Mouse (Mus musculus) limb, embryonic 10.5 days (tissue): ENCODE data around the gene Prdm1. TPM values are rescaled to one million over a fixed set of nuclear protein-coding genes. Genes with fewer than 3 reads are reported as not detected.

Experiments used
- DNase-seq: peaks from one replicate; pipeline ENCODE4 v3.0.0-alpha.2; 2017; ENCODE audit warnings: low spot score
- H3K27ac ChIP-seq: fragments of 300-500 bp; sonication (generic); 2 replicates; pipeline ENCODE4 v1.5.1; 2016; ENCODE audit warnings: mild to moderate bottlenecking
- H3K27me3 ChIP-seq: fragments of 300-500 bp; sonication (generic); 2 replicates; pipeline ENCODE4 v1.6.1; 2016; ENCODE audit warnings: low read depth, mild to moderate bottlenecking; ENCODE audit not compliant: poor library complexity, severe bottlenecking
- H3K36me3 ChIP-seq: fragments of 300-500 bp; sonication (generic); 2 replicates; pipeline ENCODE4 v1.6.1; 2016; ENCODE audit warnings: mild to moderate bottlenecking, moderate library complexity
- H3K4me1 ChIP-seq: fragments of 300-500 bp; sonication (generic); 2 replicates; pipeline ENCODE4 v1.6.1; 2016
- H3K4me3 ChIP-seq: fragments of 300-500 bp; sonication (generic); 2 replicates; pipeline ENCODE4 v1.5.1; 2016; ENCODE audit warnings: mild to moderate bottlenecking, moderate library complexity
- H3K9me3 ChIP-seq: fragments of 300-500 bp; sonication (generic); replicated peaks from 2 replicates; pipeline ENCODE4 v1.6.1; 2016; ENCODE audit warnings: mild to moderate bottlenecking
- WGBS: fragments of 180-500 bp; shearing (Covaris S2); methylation state at CpG from one replicate; pipeline ENCODE4 v1.1.7; 2016; 5-methylcytosine and 5-hydroxymethylcytosine counted together
- polyA plus RNA-seq: library from polyadenylated mRNA; unstranded; fragments of >200 nt; fragmentation: Nextera tagmentation; extraction: Ambion mirVana; gene quantifications from 2 replicates; pipeline ENCODE4 v1.2.1, GENCODE M21; 2016

Prdm1 gene
- polyA plus RNA-seq, 1 experiment from 2014 or later: 3.6 TPM

DNA sequence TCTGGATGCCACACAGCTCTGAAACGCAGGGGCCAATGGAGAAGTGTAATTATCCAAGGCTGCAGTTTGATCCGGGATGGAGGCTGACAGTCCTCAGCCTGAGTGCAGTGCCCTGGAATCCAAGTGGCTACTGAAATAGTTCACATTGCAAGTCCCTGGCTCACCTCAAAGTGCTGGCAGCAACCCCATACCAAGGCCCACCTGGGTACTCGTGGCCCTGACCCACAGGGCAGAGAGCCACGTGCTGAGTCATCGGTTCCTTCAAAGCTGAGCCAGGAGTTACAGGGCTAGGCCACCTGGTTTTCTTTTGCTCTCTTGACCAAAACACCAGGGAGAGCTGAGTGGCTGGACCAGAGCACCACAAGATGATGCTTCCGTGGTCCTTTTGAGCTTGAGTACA is 103.3 kb downstream of the Prdm1 start:
- no peak for DNase-seq
- peaks cover 6% of the 10 kb centered on the region; the same call in 1 of the 2 replicates for H3K4me1 ChIP-seq
- H3K27ac ChIP-seq: no peak overlapping the region
- WGBS: 75% methylated on average over 6 of the region's 6 CpGs
- H3K9me3 ChIP-seq: no peaks in the 10 kb centered on the region
- H3K4me3 ChIP-seq: no peak overlapping the region
- no peaks in the 10 kb centered on the region for H3K36me3 ChIP-seq
- no peaks in the 10 kb centered on the region for H3K27me3 ChIP-seq

DNA sequence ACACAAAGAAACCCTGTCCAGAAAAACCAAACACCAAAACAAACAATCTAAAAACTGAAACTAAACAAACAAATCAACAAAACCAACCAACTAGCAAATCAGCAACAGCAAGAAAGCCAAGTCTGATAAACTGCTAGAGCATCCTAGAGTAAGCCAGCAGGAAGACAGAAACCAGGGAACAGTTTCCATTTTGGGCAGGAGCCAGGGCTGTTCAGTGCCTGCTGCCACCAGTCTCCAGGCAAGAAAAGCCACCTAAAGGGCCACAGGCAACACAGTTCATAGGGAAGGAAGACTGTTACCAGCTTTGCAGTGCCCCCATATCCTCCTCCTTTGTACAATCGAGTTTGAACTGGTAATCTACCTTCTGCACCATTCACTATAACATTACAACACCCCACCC is 106.4 kb downstream of the Prdm1 start:
- DNase-seq: no peak
- H3K36me3 ChIP-seq: no peaks in the 10 kb centered on the region
- H3K4me1 ChIP-seq: peaks cover 16% of the 10 kb centered on the region
- no peaks in the 10 kb centered on the region for H3K27me3 ChIP-seq
- no peaks in the 10 kb centered on the region for H3K9me3 ChIP-seq
- no peak overlapping the region for H3K27ac ChIP-seq
- no peak overlapping the region for H3K4me3 ChIP-seq
- WGBS: 81% methylated on average over 1 of the region's 1 CpGs

DNA sequence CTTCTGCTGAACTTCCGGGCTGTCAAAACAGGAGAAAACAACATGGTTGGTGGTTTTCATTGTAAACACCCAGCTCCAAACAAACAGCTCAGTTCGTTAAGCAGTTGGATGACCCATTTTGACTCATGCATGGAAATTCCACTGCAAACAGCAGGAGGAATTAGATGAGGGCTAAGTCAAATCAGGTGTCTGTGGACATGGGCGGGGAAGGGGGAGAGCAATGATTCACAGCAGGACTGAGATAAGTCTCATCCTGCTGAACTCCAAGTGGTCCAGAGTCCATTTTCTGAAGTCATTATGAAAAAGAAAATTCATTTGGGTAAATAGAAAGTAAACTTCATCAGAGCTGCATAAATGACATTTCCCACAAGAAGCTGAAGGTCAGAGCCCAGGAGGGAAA is 108.1 kb downstream of the Prdm1 start:
- 85% methylated on average over 3 of the region's 3 CpGs for WGBS
- DNase-seq: no peak
- no peaks in the 10 kb centered on the region for H3K27me3 ChIP-seq
- H3K4me1 ChIP-seq: peaks cover 16% of the 10 kb centered on the region
- H3K36me3 ChIP-seq: no peaks in the 10 kb centered on the region
- no peaks in the 10 kb centered on the region for H3K9me3 ChIP-seq
- H3K4me3 ChIP-seq: no peak overlapping the region
- H3K27ac ChIP-seq: no peak overlapping the region

DNA sequence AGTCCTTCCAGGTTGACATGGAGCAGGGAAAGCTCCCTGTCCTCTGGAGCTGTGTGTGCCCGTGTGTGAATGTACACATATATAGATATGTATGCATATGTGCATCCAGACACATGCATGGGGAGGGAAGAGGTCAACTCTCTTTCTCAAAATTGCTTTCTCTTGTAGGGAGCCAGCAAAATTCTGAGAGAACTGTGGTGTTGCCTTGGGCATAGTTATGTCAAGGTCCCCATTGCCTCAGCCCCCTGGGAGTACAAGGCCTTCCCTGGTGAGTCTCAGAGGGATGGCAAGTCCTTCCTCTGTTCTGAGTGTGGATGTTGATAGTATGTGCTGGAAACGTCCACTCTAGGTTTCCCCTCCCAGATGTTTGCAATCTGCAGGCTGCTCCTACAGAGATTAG is 109.4 kb downstream of the Prdm1 start:
- Histone ChIP-seq H3K27ac (no peak overlapping the region), H3K36me3 (no peaks in the 10 kb centered on the region), H3K4me3 (no peak overlapping the region), H3K4me1 (peaks cover 16% of the 10 kb centered on the region), H3K27me3 (no peaks in the 10 kb centered on the region), H3K9me3 (no peaks in the 10 kb centered on the region)
- DNase-seq: no peak
- WGBS: 66% methylated on average over 2 of the region's 2 CpGs

DNA sequence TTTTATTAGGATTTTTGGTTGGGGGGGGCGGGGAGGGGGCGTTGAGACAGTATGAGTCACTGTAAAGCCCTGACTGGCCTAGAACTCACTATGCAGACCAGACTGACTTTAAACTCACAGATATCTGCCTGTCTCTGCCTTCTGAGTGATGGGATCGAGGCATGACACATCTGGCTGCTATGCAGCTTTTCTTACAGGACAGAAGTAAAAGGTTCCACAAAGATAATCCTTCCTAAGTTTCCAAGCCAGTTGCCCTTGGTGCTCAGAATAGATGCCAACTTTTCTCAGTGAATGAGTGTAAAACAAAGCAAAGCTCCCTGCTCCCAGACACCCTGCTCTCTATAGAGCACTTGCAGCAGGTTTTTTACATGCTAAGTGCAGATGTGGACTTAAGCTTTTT is 112.7 kb downstream of the Prdm1 start:
- Histone ChIP-seq H3K27me3 (no peaks in the 10 kb centered on the region), H3K4me1 (peaks cover 21% of the 10 kb centered on the region), H3K27ac (no peak overlapping the region), H3K9me3 (no peaks in the 10 kb centered on the region), H3K4me3 (no peak overlapping the region), H3K36me3 (no peaks in the 10 kb centered on the region)
- no peak for DNase-seq
- 88% methylated on average over 3 of the region's 3 CpGs for whole genome bisulfite sequencing

DNA sequence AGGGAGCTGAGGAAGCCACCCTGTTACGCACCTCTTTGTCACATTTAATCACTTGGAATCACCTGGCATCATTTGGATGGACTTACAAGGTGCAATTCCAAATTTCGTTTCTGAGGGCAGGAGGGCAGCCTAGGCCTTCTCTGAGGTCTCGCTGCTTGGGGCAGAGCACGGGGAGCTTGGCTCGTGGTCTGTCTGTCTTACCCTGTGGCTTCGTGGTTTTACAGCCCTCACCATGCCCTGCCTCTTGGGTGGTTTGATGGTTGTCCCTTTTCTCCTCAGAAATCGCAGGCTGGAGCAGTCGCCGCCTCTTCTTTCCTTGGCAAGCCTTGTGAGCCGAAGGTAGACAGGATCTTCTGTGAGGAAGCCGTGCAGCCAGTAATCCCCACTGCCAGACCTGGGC is 118.3 kb downstream of the Prdm1 start:
- Histone ChIP-seq H3K4me3 (no peak overlapping the region), H3K27me3 (no peaks in the 10 kb centered on the region), H3K9me3 (no peaks in the 10 kb centered on the region), H3K4me1 (peaks cover 30% of the 10 kb centered on the region), H3K36me3 (no peaks in the 10 kb centered on the region), H3K27ac (peak overlapping the region; percentile 71)
- 70% methylated on average over 11 of the region's 11 CpGs for WGBS
- no peak for DNase-seq

DNA sequence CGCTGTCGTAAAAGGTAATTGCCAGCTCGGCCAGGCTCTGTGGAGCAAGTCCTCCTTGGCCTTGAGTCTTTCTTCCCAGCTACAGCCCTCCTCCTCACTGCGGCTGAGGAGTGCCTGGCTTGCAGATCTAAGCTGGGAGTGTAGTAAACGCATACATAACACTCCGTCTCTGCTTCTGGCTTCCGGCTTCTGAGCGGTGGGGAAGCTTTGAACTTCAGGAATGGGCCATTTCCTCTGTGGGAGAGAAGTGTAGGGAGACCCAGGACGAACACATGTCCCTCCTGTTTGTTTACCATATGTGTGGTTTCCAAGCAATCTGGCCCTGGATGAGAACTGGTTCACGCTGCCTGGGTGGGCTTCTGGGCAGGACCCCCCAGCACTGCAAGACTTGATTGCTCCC is 119.2 kb downstream of the Prdm1 start:
- H3K36me3 ChIP-seq: no peaks in the 10 kb centered on the region
- H3K27me3 ChIP-seq: no peaks in the 10 kb centered on the region
- no peak overlapping the region for H3K4me3 ChIP-seq
- peaks cover 30% of the 10 kb centered on the region for H3K4me1 ChIP-seq
- peak overlapping the region; percentile 71 for H3K27ac ChIP-seq
- DNase-seq: peak; percentile 64
- WGBS: 22% methylated on average over 10 of the region's 10 CpGs
- no peaks in the 10 kb centered on the region for H3K9me3 ChIP-seq

DNA sequence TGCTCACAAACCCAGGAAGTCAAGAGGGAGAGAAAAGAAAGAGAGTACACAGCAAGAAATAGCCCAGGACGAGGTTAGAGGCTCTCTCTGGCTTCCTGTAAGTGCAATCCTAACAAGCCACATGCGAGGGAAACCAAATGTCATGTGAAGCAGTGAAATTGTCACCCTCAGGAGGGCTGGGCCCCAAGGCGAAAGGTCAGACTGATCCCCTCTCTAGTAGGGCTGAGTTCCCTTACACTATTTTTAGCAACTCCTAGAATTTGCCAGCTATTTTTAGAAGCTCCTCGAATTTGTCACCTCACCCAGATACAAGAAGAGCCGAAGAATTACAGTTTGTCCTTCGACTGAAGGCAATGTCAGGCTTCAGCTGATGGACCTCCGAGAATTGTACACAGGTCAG is 124.9 kb downstream of the Prdm1 start:
- WGBS: 71% methylated on average over 7 of the region's 7 CpGs
- H3K4me1 ChIP-seq: peaks cover 31% of the 10 kb centered on the region
- H3K36me3 ChIP-seq: no peaks in the 10 kb centered on the region
- DNase-seq: no peak
- H3K27me3 ChIP-seq: peaks cover 4% of the 10 kb centered on the region; the same call in 1 of the 2 replicates
- H3K9me3 ChIP-seq: no peaks in the 10 kb centered on the region
- no peak overlapping the region for H3K27ac ChIP-seq
- H3K4me3 ChIP-seq: no peak overlapping the region

DNA sequence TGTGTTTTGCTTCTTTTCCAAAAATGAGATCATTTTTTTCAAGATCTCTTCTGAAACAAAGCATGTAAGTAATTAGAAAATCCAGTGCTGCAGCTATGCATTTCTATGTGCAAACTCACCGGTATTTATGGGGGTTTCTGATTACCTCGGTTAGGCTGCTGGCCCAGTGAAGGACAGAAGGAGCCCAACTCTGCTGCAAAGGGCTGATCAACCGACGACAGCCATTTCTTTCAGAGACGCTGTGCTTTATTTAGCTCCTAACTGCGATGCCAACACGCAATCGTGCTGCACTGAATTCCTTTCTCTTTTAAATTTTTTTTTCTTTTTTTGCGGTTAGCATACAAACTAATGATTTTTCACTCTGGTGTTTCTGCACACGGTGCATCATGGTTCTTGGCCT is 126.7 kb downstream of the Prdm1 start:
- Histone ChIP-seq H3K9me3 (no peaks in the 10 kb centered on the region), H3K36me3 (no peaks in the 10 kb centered on the region), H3K4me1 (peaks cover 28% of the 10 kb centered on the region), H3K4me3 (no peak overlapping the region), H3K27ac (no peak overlapping the region), H3K27me3 (peaks cover 4% of the 10 kb centered on the region; the same call in 1 of the 2 replicates)
- 86% methylated on average over 10 of the region's 10 CpGs for WGBS
- no peak for DNase-seq

DNA sequence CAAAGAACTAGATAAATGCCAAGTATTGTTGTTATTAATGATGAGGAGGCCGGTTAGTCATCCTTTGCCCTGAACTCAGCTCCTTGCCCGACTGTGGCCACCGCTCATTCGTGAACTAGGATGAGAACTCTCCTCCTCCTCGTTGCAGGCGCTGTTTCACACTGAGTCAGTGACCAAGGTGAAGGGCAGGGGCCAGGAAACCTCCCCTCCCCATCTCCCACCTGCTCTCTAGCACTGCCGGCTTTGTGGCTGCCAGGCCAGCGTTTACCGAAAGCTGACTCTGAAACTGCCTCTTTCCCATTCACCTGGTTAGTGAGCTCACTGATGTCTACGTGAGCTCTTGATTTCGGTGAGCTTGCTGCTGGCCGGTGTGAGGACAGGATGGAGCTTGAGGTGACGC is 127.7 kb downstream of the Prdm1 start:
- DNase-seq: no peak
- WGBS: 49% methylated on average over 13 of the region's 13 CpGs
- H3K9me3 ChIP-seq: no peaks in the 10 kb centered on the region
- H3K27ac ChIP-seq: no peak overlapping the region
- peaks cover 28% of the 10 kb centered on the region for H3K4me1 ChIP-seq
- no peak overlapping the region for H3K4me3 ChIP-seq
- H3K36me3 ChIP-seq: no peaks in the 10 kb centered on the region
- H3K27me3 ChIP-seq: peaks cover 4% of the 10 kb centered on the region; the same call in 1 of the 2 replicates

DNA sequence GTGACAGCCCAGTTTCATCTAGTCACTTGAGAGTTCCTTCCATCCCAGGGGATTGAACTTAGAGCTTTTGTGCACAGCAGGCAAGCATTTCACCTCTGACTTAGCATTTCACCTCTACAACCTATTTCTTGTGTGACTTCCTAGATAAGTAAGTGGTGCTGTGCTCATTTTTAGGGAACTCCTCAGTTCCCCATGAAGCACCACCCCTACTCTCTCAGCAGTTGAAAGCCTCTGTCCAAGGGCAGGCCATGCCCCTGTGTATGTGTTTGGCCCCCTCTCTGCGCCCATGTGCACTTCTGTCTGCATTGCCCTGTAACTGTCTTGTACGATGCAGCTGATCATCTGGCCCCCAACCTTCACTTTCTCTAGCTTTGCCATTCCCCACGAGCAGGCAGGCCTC is 128.2 kb downstream of the Prdm1 start:
- Histone ChIP-seq H3K27ac (no peak overlapping the region), H3K36me3 (no peaks in the 10 kb centered on the region), H3K4me3 (no peak overlapping the region), H3K4me1 (peaks cover 28% of the 10 kb centered on the region), H3K27me3 (peaks cover 4% of the 10 kb centered on the region; the same call in 1 of the 2 replicates), H3K9me3 (no peaks in the 10 kb centered on the region)
- no peak for DNase-seq
- WGBS: 53% methylated on average over 3 of the region's 3 CpGs

DNA sequence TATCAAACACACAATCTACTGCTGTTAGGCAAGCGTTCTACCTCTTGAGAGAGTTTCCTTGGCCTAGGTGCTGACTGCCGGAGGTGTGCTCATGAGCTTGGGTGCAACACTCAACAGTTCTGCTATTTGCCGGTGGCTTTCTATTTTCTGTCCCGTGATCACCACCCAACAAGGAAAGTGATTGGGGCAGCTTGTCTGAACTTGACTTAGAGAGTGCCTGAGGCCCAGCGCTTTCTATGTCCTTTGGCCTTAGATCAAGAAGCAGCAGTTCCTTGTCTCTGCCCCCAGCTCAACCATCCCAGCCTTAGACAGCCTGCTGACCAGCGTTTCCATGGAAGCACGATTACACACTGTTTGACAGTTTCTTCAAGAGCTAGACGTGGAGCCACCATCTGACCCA is 135.4 kb downstream of the Prdm1 start:
- no peak for DNase-seq
- Histone ChIP-seq H3K4me3 (no peak overlapping the region), H3K27ac (no peak overlapping the region), H3K36me3 (no peaks in the 10 kb centered on the region), H3K27me3 (no peaks in the 10 kb centered on the region), H3K4me1 (no peaks in the 10 kb centered on the region), H3K9me3 (no peaks in the 10 kb centered on the region)
- WGBS: 86% methylated on average over 8 of the region's 8 CpGs

DNA sequence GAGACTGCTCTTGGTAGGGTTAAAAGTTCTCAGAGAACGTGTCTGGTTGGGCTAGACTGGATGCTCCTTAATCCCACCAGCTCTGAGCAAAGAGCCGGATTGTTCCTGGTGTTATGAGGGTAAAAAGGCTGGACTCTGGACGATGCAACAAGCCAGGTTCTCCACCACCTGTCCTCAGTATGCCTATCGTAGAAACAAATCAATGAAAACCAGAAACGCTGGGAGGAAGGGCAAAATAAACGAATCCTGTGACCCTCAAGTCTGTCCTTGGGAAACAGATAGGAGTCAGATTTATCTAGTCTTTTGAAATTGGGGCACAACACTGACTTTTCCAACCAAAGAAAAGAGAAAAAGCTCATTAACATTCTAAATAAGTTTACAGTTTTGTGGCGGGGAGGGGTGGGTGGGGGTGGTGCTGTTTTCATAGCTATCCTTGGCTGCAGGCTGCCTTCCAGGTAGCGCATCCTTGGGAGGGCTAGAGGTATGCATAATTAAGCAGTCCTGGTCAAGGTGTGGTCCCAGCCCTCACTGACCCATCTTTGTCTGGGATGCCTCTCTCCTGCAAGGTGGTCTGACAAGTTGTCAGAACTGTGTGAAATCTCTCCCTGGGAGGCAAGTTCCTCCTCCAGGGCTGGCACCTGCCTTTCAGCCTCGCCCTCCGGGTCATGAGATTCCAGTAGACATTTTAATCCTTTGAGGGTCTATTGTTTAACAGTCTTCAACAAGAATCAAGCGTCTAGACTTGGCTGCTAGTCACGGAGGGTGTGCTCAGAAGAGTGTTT is 136.6 kb downstream of the Prdm1 start:
- Histone ChIP-seq H3K27me3 (no peaks in the 10 kb centered on the region), H3K4me3 (no peak overlapping the region), H3K4me1 (peaks cover 6% of the 10 kb centered on the region), H3K27ac (no peak overlapping the region), H3K9me3 (no peaks in the 10 kb centered on the region), H3K36me3 (no peaks in the 10 kb centered on the region)
- WGBS: 37% methylated on average over 12 of the region's 12 CpGs
- DNase-seq: no peak

DNA sequence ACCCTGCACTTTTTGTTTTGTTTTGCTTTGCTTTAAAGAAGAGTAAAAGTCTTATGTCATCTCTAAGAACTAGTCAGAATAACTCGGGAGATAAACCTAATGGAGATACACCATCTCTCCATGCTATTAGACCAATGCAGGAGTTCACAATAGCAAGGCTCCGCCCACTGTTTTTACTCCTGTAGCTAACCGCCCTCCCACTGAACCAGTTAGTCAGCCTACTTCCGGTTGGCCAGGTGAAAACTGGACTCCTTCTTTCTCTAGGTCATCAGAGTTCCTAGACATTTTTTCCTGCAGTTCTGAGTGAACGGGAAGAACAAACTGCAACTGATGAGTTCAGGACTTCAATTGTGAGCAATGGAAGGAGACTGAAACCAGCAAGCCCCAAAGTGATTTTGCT is 138.0 kb downstream of the Prdm1 start:
- Histone ChIP-seq H3K4me1 (peaks cover 6% of the 10 kb centered on the region), H3K27me3 (no peaks in the 10 kb centered on the region), H3K9me3 (no peaks in the 10 kb centered on the region), H3K4me3 (no peak overlapping the region), H3K36me3 (no peaks in the 10 kb centered on the region), H3K27ac (no peak overlapping the region)
- 83% methylated on average over 5 of the region's 5 CpGs for WGBS
- DNase-seq: no peak
